Mouse (Mus musculus) olfactory bulb, adult 2 months (tissue): ENCODE data around the gene Smg5.

Source experiments
- CTCF ChIP-seq: fragments of 200-500 bp; IDR thresholded peaks from 2 replicates; pipeline ENCODE4 v1.5.1; 2012; ENCODE audit warnings: low read depth, mild to moderate bottlenecking, low read length, moderate library complexity; ENCODE audit not compliant: insufficient read depth
- POLR2A ChIP-seq: fragments of 200-500 bp; IDR thresholded peaks from 2 replicates; pipeline ENCODE4 v1.6.1; 2012; ENCODE audit warnings: mild to moderate bottlenecking, low read depth, low read length, moderate library complexity; ENCODE audit not compliant: insufficient read depth

GRCm38 (mm10) chr3:88384364-88384763, 48.3 kb downstream of the Smg5 start, which contains the start of gene Bglap:
- no peak for TF ChIP-seq CTCF
- no peak for TF ChIP-seq POLR2A
